Mouse (Mus musculus): Measurements from ENCODE around the gene Aup1. TPM values are rescaled to one million over a fixed set of nuclear protein-coding genes. Genes with fewer than 3 reads are reported as not detected.

The Aup1 gene
- polyA plus RNA-seq, 1 experiment from 2014 or later: 201 TPM

DNA sequence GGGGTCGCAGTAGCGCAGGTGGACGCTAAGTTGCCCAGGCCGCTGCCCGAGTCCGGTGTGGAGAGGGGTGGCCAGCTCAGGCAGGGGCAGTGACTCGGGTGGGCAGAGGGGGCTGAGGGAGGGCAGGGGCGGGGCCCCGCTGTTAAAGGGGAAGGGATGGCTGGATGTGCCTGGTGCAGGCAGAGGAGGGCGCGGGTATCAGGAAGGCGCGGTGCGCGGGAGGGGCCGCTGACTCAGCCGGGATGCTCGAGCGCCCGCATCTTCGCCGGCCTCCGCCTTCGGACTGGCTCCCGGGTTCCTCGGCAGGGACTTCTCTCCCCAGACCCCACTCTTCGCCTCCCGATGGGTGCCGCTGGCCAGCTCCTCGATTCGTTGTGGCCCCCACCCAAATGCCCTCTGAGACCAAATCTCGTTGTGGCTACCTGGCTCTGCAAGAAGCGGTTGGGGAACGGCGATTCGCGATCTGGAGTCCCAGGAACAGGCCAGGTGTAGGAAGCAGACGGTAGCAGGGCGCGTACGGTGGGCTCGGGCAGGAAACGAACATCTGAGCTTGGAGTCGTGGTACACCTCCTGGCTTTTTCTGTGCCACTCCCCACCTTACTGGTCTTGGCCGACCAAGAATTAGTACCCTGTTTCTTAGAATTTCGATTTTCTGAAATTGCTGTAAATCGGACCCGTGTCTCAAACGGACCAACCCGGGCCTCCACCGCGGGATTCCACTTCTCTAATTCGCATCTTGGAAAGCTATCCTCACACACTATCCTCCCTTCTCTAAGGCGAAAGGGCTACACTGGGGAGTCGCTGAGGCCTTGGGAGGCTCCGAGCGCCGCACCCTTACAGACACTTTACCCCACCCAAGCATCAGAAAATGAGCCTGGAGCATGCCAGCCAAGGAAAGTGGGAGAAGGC, 16.2 kb downstream of the Aup1 start:
- peaks cover 96% of the 10 kb centered on the region for H3K27me3 ChIP-seq
- H3K36me3 ChIP-seq: no peaks in the 10 kb centered on the region
- no peak overlapping the region for H3K27ac ChIP-seq (replicated peaks)
- no peak for ATAC-seq (ENCODE audit: insufficient number of reproducible peaks, low FRiP score, low TSS enrichment, low read depth)
- WGBS: 2% methylated on average over 57 of the region's 58 CpGs
- peak overlapping the region; percentile 35 for H3K4me2 ChIP-seq (replicated peaks)
- peaks cover 30% of the 10 kb centered on the region for H3K4me1 ChIP-seq
- peak overlapping the region; percentile 26 for H3K4me3 ChIP-seq (replicated peaks)
- H3K9ac ChIP-seq: no peak overlapping the region
- H3K9me3 ChIP-seq (replicated peaks): no peaks in the 10 kb centered on the region

DNA sequence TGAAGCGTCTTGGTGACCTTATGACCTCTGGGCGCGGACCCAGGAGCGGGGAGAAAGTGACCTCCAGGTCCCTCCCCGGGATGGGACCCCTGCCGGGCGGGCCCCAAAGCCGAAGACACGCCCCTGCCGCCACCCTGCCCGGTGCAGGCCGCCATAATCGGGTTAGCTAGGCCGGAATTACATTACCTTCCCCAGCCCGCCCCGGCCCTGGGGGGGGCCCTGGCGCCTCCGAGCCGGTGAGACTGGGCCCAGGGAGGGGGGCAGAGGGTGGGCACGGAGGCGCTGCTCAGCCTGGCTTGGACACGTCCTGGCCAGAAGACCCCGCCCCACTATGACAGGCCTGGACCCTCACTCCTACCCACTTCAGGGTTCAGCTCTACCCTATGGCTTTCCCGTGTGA, 16.9 kb downstream of the Aup1 start:
- Histone ChIP-seq H3K9ac (no peak overlapping the region), H3K27me3 (peaks cover 96% of the 10 kb centered on the region), H3K4me2 (replicated peaks) (peak overlapping the region; percentile 26; the same call in 1 of the 2 replicates), H3K27ac (replicated peaks) (no peak overlapping the region), H3K4me1 (peaks cover 30% of the 10 kb centered on the region), H3K36me3 (no peaks in the 10 kb centered on the region), H3K9me3 (replicated peaks) (no peaks in the 10 kb centered on the region), H3K4me3 (replicated peaks) (peak overlapping the region; percentile 17)
- no peak for ATAC-seq (ENCODE audit: insufficient number of reproducible peaks, low FRiP score, low TSS enrichment, low read depth)
- WGBS: 1% methylated on average over 20 of the region's 24 CpGs

DNA sequence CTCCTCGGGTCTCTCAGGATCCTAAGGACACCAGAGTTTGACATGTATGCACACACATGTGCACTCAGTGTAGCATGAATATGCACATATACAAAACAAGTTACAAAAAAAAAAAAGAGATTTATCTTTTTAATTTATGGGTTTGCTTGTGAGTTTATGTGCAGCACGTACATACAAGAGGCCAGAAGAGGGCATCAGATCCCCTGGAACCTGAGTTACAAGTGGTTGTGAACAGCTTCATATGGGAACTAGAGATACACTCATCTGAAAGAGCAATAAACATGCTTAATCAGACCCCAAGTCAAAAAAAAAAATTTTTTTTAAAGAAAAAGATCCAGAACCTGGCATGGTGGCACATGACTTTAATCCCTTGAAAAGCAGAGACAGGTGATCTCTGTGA, 20.7 kb downstream of the Aup1 start:
- Histone ChIP-seq H3K9ac (no peak overlapping the region), H3K4me2 (replicated peaks) (no peak overlapping the region), H3K4me1 (peaks cover 35% of the 10 kb centered on the region), H3K4me3 (replicated peaks) (no peak overlapping the region), H3K36me3 (peaks cover 5% of the 10 kb centered on the region), H3K9me3 (replicated peaks) (no peaks in the 10 kb centered on the region), H3K27me3 (peaks cover 60% of the 10 kb centered on the region), H3K27ac (replicated peaks) (no peak overlapping the region)
- ATAC-seq (ENCODE audit: insufficient number of reproducible peaks, low FRiP score, low TSS enrichment, low read depth): no peak
- 14% methylated on average over 2 of the region's 2 CpGs for WGBS

DNA sequence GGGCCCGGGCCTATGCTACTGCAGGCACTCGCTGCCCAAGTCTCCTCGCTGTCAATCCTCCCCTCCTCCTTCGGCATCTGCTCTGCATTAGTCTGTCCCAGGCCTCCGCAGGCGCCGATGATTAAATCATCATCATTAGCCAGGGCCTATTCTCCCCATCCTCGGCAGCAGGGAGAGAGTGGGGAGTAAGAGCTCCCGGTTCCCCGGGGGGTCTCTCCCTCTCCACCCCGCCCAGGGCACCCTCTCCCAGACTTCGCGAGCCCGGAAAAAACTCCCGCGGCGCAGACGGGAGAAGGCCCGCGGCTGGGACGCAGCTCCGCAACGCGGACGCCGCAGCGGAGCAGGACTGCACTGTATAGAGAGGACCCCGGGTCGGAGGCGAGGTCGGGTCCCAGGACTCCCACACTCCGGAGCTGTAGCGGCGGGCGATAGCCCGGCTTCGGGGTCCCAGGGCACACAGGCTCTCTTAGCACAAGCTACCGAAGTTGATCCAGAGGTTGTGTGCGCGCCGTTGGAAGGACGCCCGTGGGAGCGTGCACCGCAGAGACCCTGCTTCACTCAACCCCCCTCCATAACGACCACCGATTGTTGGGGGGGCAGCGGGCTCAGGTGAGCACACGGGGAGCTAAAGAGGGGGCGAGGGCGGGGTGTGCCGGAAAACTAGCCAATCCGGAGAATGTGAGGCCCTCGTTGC, 23.5 kb downstream of the Aup1 start, which contains the start of gene Pcgf1:
Gene Pcgf1 (plus strand): TSS at position 240 of the 694 bp plus-strand sequence.
- no peaks in the 10 kb centered on the region for H3K9me3 ChIP-seq (replicated peaks)
- H3K4me1 ChIP-seq: peaks cover 20% of the 10 kb centered on the region
- peak within 1 kb of the TSS; percentile 69 for H3K9ac ChIP-seq
- WGBS: under 1% methylated on average over 54 of the region's 54 CpGs
- H3K36me3 ChIP-seq: peaks cover 27% of the 10 kb centered on the region
- peak within 1 kb of the TSS; percentile 80 for H3K4me3 ChIP-seq (replicated peaks)
- H3K27ac ChIP-seq (replicated peaks): peak within 1 kb of the TSS; percentile 94
- ATAC-seq (ENCODE audit: insufficient number of reproducible peaks, low FRiP score, low TSS enrichment, low read depth): peak; percentile 75
- peak within 1 kb of the TSS; percentile 96 for H3K4me2 ChIP-seq (replicated peaks)
- peaks cover 41% of the 10 kb centered on the region for H3K27me3 ChIP-seq

DNA sequence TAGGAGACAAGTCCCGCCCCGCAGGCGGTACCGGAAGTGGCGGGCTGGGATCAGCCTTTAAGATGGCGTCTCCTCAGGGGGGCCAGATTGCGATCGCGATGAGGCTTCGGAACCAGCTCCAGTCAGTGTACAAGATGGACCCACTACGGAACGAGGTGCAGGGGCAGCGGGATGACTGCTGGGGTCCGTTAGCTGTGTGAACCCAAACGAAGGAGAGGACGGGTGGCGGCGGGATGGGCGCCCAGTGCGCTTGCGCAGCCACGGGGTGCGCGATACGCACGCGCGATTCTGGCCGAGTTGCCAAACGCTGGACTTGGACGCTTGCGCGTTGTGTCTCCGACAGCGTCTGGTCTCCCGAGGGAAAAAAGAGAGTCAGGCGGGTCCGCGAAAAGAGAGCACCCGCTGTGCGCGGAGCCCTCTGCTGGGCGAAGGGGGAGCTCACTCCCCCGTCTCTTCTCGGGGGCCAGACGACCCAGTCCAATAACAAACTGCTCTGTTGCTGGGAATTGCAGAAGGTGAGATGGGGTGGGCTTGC, 24.1 kb downstream of the Aup1 start:
- ATAC-seq (ENCODE audit: insufficient number of reproducible peaks, low FRiP score, low TSS enrichment, low read depth): peak; percentile 93
- H3K36me3 ChIP-seq: peaks cover 27% of the 10 kb centered on the region
- peak overlapping the region; percentile 80 for H3K4me3 ChIP-seq (replicated peaks)
- H3K27me3 ChIP-seq: peaks cover 44% of the 10 kb centered on the region
- H3K9ac ChIP-seq: peak overlapping the region; percentile 66
- peaks cover 20% of the 10 kb centered on the region for H3K4me1 ChIP-seq
- peak overlapping the region; percentile 94 for H3K27ac ChIP-seq (replicated peaks)
- H3K9me3 ChIP-seq (replicated peaks): no peaks in the 10 kb centered on the region
- peak overlapping the region; percentile 96 for H3K4me2 ChIP-seq (replicated peaks)
- WGBS: under 1% methylated on average over 46 of the region's 46 CpGs

DNA sequence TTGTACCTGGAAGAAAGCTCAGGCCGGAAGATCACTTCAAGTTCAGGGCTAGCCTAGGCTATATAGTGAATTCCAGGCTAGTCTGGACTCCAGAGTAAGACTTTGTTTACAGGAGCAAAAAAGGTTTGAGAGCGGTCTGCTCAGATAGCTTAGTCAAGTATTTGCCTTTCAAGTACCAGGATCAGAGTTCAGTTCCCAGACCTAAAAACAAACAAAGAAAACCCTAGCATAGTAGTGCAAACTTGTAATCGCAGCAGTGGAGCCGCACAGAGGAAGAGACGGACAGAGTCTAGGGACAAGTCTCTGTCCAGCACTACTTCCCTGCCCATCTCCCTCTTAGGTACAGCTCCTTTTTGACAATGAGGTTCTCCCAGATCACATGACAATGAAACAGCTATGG, 25.9 kb downstream of the Aup1 start:
- peaks cover 45% of the 10 kb centered on the region for H3K27me3 ChIP-seq
- H3K4me3 ChIP-seq (replicated peaks): no peak overlapping the region
- no peak overlapping the region for H3K27ac ChIP-seq (replicated peaks)
- peaks cover 20% of the 10 kb centered on the region for H3K4me1 ChIP-seq
- no peak overlapping the region for H3K4me2 ChIP-seq (replicated peaks)
- H3K9ac ChIP-seq: no peak overlapping the region
- no peak for ATAC-seq (ENCODE audit: insufficient number of reproducible peaks, low FRiP score, low TSS enrichment, low read depth)
- 95% methylated on average over 5 of the region's 5 CpGs for WGBS
- peaks cover 27% of the 10 kb centered on the region for H3K36me3 ChIP-seq
- H3K9me3 ChIP-seq (replicated peaks): no peaks in the 10 kb centered on the region

DNA sequence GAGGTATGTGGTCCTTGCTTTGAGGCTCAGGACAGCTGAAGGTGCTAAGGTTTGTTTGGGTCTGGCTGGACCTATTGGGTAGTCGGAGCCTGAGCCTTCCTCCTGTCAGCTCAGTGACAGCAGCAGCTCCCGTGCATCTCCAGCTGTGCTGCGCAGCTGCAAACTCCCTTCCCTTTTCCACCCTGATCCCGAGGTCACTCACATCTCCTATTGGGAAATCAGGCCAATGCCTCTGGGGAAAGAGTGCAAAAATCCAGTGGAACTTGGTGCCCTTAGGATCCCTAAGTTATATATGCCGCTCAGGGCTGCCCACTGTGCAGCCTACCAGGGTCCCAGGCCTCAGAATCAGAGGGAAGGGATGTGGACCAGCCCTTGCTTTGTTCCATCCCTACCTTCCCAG, 29.2 kb downstream of the Aup1 start:
- no peak for ATAC-seq (ENCODE audit: insufficient number of reproducible peaks, low FRiP score, low TSS enrichment, low read depth)
- no peak overlapping the region for H3K4me2 ChIP-seq (replicated peaks)
- H3K9me3 ChIP-seq (replicated peaks): no peaks in the 10 kb centered on the region
- no peak overlapping the region for H3K27ac ChIP-seq (replicated peaks)
- H3K9ac ChIP-seq: no peak overlapping the region
- 15% methylated on average over 5 of the region's 5 CpGs for WGBS
- peaks cover 27% of the 10 kb centered on the region for H3K36me3 ChIP-seq
- peaks cover 64% of the 10 kb centered on the region for H3K27me3 ChIP-seq
- H3K4me1 ChIP-seq: peaks cover 30% of the 10 kb centered on the region
- H3K4me3 ChIP-seq (replicated peaks): no peak overlapping the region

DNA sequence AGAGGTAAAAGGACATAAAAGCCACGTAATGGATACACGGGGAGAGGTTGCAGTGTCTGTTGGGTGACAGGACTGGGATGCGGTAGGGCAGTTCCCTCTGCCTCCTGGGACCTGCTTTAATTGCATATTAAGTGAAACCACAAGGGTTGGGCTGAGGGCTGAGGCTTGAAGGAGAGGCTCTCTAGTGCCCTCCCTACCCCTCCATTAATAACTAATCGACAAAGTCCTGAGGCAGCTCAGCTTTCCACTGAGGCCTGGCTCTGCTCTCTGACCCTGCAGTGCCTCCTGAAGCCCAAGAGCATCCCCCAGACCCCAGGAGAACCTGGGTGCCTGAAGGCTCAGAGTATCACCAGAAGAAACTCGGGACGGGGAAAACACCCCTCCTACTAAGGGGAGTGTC, 30.2 kb downstream of the Aup1 start:
- peaks cover 20% of the 10 kb centered on the region for H3K4me1 ChIP-seq
- peaks cover 27% of the 10 kb centered on the region for H3K36me3 ChIP-seq
- no peak for ATAC-seq (ENCODE audit: insufficient number of reproducible peaks, low FRiP score, low TSS enrichment, low read depth)
- 8% methylated on average over 6 of the region's 6 CpGs for WGBS
- no peaks in the 10 kb centered on the region for H3K9me3 ChIP-seq (replicated peaks)
- H3K4me3 ChIP-seq (replicated peaks): no peak overlapping the region
- no peak overlapping the region for H3K9ac ChIP-seq
- no peak overlapping the region for H3K4me2 ChIP-seq (replicated peaks)
- H3K27ac ChIP-seq (replicated peaks): no peak overlapping the region
- peaks cover 72% of the 10 kb centered on the region for H3K27me3 ChIP-seq

DNA sequence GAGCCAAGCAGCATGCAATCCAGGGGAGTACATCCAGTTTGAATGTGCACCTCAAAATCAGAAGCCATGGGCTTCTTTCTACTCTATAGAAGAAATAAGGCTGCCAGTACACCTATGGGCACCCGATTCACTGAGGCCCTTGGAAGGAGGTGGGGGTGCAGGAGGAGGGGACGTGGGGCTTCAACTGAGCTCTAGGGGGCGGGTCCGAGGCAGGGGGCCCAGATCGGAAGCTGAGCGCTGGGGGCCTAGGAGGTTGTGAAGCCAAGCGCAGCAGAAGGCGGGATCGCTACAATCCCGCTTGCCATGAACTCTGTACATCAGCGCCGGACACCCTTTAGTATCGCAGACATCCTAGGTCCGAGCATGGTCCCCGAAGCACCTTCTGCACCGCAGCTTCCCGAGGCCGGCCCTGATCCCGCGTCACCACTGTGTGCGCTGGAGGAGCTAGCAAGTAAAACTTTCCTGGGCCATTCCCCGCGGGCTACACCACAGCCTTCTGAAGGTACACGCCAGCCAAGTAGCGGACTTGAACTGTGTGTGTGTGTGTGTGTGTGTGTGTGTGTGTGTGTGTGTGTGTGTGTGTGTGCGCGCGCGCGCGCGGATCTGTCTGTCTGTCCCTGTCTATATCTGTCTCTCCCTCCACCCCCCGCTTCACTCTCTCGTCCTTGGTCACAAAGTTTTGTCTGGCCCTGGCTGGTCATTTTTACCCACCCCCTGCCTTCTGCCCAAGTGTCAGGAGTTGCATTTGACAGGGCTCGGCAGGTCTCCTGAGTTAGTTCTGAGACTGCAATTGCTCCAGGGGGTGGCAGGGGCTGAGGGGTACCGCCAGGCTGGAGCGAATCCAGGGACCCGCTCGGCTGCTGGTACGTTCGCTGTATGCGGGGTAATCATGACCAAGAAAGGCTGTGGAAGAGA, 32.1 kb downstream of the Aup1 start, which contains the start of gene Lbx2:
Gene Lbx2 (plus strand): TSS at position 247 of the 915 bp plus-strand sequence.
- Histone ChIP-seq H3K27ac (replicated peaks) (no peak within 1 kb of the TSS), H3K4me1 (peaks cover 19% of the 10 kb centered on the region), H3K27me3 (peaks cover 81% of the 10 kb centered on the region), H3K9ac (no peak within 1 kb of the TSS), H3K9me3 (replicated peaks) (no peaks in the 10 kb centered on the region), H3K4me2 (replicated peaks) (peak within 1 kb of the TSS; percentile 38), H3K36me3 (peaks cover 9% of the 10 kb centered on the region), H3K4me3 (replicated peaks) (peak within 1 kb of the TSS; percentile 28)
- ATAC-seq (ENCODE audit: insufficient number of reproducible peaks, low FRiP score, low TSS enrichment, low read depth): no peak
- 6% methylated on average over 41 of the region's 42 CpGs for WGBS

DNA sequence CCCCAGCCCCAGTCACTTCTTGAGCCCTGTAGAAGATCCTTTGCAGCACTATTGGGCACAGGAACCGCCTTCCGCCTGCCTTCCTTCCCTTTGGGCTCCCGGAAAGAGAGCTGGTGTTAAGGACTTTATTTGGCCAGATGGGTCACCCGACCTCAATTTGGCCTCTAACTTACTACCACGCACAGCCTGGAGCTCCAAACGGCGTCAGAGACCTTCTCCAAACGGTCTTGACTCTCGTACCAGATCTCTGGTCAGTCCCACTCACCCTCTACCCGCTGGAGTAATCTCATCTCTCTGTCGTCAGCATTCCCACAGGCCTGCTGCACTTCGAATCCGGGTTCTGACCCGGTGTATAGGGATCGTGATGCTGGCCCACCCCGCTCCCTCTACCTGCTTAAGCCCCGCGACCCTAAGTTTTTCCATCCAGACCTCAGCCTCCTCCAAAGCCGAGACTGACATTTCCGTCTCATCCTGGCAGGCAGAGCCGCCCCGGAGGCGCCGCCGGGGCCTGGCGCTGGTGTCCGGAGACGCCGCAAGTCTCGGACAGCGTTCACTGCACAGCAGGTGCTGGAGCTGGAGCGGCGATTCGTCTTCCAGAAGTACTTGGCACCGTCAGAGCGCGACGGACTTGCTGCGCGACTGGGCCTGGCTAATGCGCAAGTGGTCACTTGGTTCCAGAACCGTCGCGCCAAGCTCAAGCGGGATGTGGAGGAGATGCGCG, 33.0 kb downstream of the Aup1 start:
- Histone ChIP-seq H3K36me3 (peaks cover 1% of the 10 kb centered on the region; the same call in 1 of the 2 replicates), H3K9ac (no peak overlapping the region), H3K9me3 (replicated peaks) (no peaks in the 10 kb centered on the region), H3K27ac (replicated peaks) (no peak overlapping the region), H3K4me1 (peaks cover 19% of the 10 kb centered on the region), H3K27me3 (peaks cover 84% of the 10 kb centered on the region), H3K4me3 (replicated peaks) (peak overlapping the region; percentile 16), H3K4me2 (replicated peaks) (peak overlapping the region; percentile 38)
- no peak for ATAC-seq (ENCODE audit: insufficient number of reproducible peaks, low FRiP score, low TSS enrichment, low read depth)
- WGBS: 4% methylated on average over 47 of the region's 47 CpGs
